Mouse (Mus musculus): ENCODE data around the gene Tusc2. TPM values are rescaled to one million over a fixed set of nuclear protein-coding genes. Genes with fewer than 3 reads are reported as not detected.

Gene Tusc2
- polyA plus RNA-seq, 1 experiment from 2014 or later = 35.9 TPM

- peak within 1 kb of the TSS; percentile 26 for H3K4me3 ChIP-seq
- H3K9me3 ChIP-seq = no peaks in the 10 kb centered on the region
- peak; percentile 66 for ATAC-seq (ENCODE audit: insufficient number of reproducible peaks, insufficient read depth, low FRiP score, low TSS enrichment, low read depth)
- whole genome bisulfite sequencing = 3% methylated on average over 20 of the region's 20 CpGs
- H3K9ac ChIP-seq = peak within 1 kb of the TSS; percentile 54
- peaks cover 53% of the 10 kb centered on the region for H3K4me1 ChIP-seq
- peak within 1 kb of the TSS; percentile 56 for H3K4me2 ChIP-seq
- peaks cover 21% of the 10 kb centered on the region for H3K36me3 ChIP-seq
- H3K27ac ChIP-seq = peak within 1 kb of the TSS; percentile 69
- 0 out of 2 replicates have a peak, but pooled peaks cover 7% of the 10 kb centered on the region for H3K27me3 ChIP-seq
These were observed 16.0 kb upstream of the Tusc2 start, which contains the start of gene Zmynd10 for GRCm38 (mm10) chr9:107547026-107547425. Gene Zmynd10 (plus strand): TSS chr9:107547298.

GRCm38 (mm10) chr9:107547957-107548356 lies 15.1 kb upstream of the Tusc2 start:
- H3K4me1 ChIP-seq = peaks cover 55% of the 10 kb centered on the region
- no peak overlapping the region for H3K4me3 ChIP-seq

GRCm38 (mm10) chr9:107548820-107549219 lies 14.2 kb upstream of the Tusc2 start:
- 0 out of 2 replicates have a peak, but pooled peaks cover 7% of the 10 kb centered on the region for H3K27me3 ChIP-seq
- no peak overlapping the region for H3K4me2 ChIP-seq
- peaks cover 62% of the 10 kb centered on the region for H3K4me1 ChIP-seq
- no peak overlapping the region for H3K9ac ChIP-seq
- no peaks in the 10 kb centered on the region for H3K9me3 ChIP-seq
- no peak overlapping the region for H3K27ac ChIP-seq
- H3K4me3 ChIP-seq = no peak overlapping the region
- H3K36me3 ChIP-seq = peaks cover 17% of the 10 kb centered on the region
- 86% methylated on average over 10 of the region's 10 CpGs for whole genome bisulfite sequencing
- ATAC-seq (ENCODE audit: insufficient number of reproducible peaks, insufficient read depth, low FRiP score, low TSS enrichment, low read depth) = no peak

More at GRCm38 (mm10) chr9:107547957-107548356, 15.1 kb upstream of the Tusc2 start:
- Histone ChIP-seq H3K27ac (no peak overlapping the region), H3K9me3 (no peaks in the 10 kb centered on the region), H3K36me3 (peaks cover 21% of the 10 kb centered on the region), H3K4me2 (peak overlapping the region; percentile 56; the same call in 1 of the 2 replicates), H3K9ac (no peak overlapping the region), H3K27me3 (0 out of 2 replicates have a peak, but pooled peaks cover 7% of the 10 kb centered on the region)
- WGBS = 78% methylated on average over 5 of the region's 5 CpGs
- ATAC-seq (ENCODE audit: insufficient number of reproducible peaks, insufficient read depth, low FRiP score, low TSS enrichment, low read depth) = no peak

GRCm38 (mm10) chr9:107549297-107550074 lies 13.6 kb upstream of the Tusc2 start:
- H3K9me3 ChIP-seq = no peaks in the 10 kb centered on the region
- H3K36me3 ChIP-seq = peaks cover 10% of the 10 kb centered on the region
- H3K4me2 ChIP-seq = no peak overlapping the region
- no peak overlapping the region for H3K4me3 ChIP-seq
- 0 out of 2 replicates have a peak, but pooled peaks cover 7% of the 10 kb centered on the region for H3K27me3 ChIP-seq
- no peak overlapping the region for H3K9ac ChIP-seq
- H3K4me1 ChIP-seq = peaks cover 63% of the 10 kb centered on the region
- 74% methylated on average over 20 of the region's 20 CpGs for WGBS
- ATAC-seq (ENCODE audit: insufficient number of reproducible peaks, insufficient read depth, low FRiP score, low TSS enrichment, low read depth) = no peak
- no peak overlapping the region for H3K27ac ChIP-seq

GRCm38 (mm10) chr9:107550491-107551116 lies 12.5 kb upstream of the Tusc2 start:
- Histone ChIP-seq H3K4me1 (peaks cover 62% of the 10 kb centered on the region), H3K4me3 (peak overlapping the region; percentile 56), H3K9me3 (no peaks in the 10 kb centered on the region), H3K27ac (peak overlapping the region; percentile 73; the same call in 1 of the 2 replicates), H3K4me2 (peak overlapping the region; percentile 96), H3K36me3 (no peaks in the 10 kb centered on the region), H3K9ac (peak overlapping the region; percentile 84), H3K27me3 (0 out of 2 replicates have a peak, but pooled peaks cover 7% of the 10 kb centered on the region)
- ATAC-seq (ENCODE audit: insufficient number of reproducible peaks, insufficient read depth, low FRiP score, low TSS enrichment, low read depth) = no peak
- 28% methylated on average over 23 of the region's 23 CpGs for WGBS

- peaks cover 62% of the 10 kb centered on the region for H3K4me1 ChIP-seq
- WGBS = under 1% methylated on average over 63 of the region's 63 CpGs
- peak within 1 kb of the TSS; percentile 96 for H3K4me2 ChIP-seq
- 0 out of 2 replicates have a peak, but pooled peaks cover 7% of the 10 kb centered on the region for H3K27me3 ChIP-seq
- H3K9me3 ChIP-seq = no peaks in the 10 kb centered on the region
- ATAC-seq (ENCODE audit: insufficient number of reproducible peaks, insufficient read depth, low FRiP score, low TSS enrichment, low read depth) = no peak
- H3K36me3 ChIP-seq = no peaks in the 10 kb centered on the region
- peak within 1 kb of the TSS; percentile 84 for H3K9ac ChIP-seq
- peak within 1 kb of the TSS; percentile 56 for H3K4me3 ChIP-seq
- peak within 1 kb of the TSS; percentile 73 for H3K27ac ChIP-seq
These were observed 11.8 kb upstream of the Tusc2 start, which contains the start of gene Rassf1 for GRCm38 (mm10) chr9:107551117-107551889. Gene Rassf1 (plus strand): TSS chr9:107551555.

- 0 out of 2 replicates have a peak, but pooled peaks cover 7% of the 10 kb centered on the region for H3K27me3 ChIP-seq
- ATAC-seq (ENCODE audit: insufficient number of reproducible peaks, insufficient read depth, low FRiP score, low TSS enrichment, low read depth) = no peak
- peaks cover 4% of the 10 kb centered on the region for H3K36me3 ChIP-seq
- H3K4me1 ChIP-seq = peaks cover 62% of the 10 kb centered on the region
- peak overlapping the region; percentile 73 for H3K27ac ChIP-seq
- H3K4me3 ChIP-seq = peak overlapping the region; percentile 56
- WGBS = 8% methylated on average over 8 of the region's 8 CpGs
- H3K4me2 ChIP-seq = peak overlapping the region; percentile 96
- no peaks in the 10 kb centered on the region for H3K9me3 ChIP-seq
- peak overlapping the region; percentile 84 for H3K9ac ChIP-seq
These were observed 11.1 kb upstream of the Tusc2 start for GRCm38 (mm10) chr9:107551890-107552355.

- H3K4me3 ChIP-seq = peak overlapping the region; percentile 66
- H3K36me3 ChIP-seq = peaks cover 13% of the 10 kb centered on the region
- H3K27ac ChIP-seq = no peak overlapping the region
- no peak for ATAC-seq (ENCODE audit: insufficient number of reproducible peaks, insufficient read depth, low FRiP score, low TSS enrichment, low read depth)
- peak overlapping the region; percentile 78 for H3K9ac ChIP-seq
- peak overlapping the region; percentile 96 for H3K4me2 ChIP-seq
- 79% methylated on average over 5 of the region's 5 CpGs for WGBS
- H3K27me3 ChIP-seq = 0 out of 2 replicates have a peak, but pooled peaks cover 7% of the 10 kb centered on the region
- H3K9me3 ChIP-seq = no peaks in the 10 kb centered on the region
- H3K4me1 ChIP-seq = peaks cover 57% of the 10 kb centered on the region
These were observed 10.2 kb upstream of the Tusc2 start for GRCm38 (mm10) chr9:107552690-107553393.

- Histone ChIP-seq H3K36me3 (peaks cover 22% of the 10 kb centered on the region), H3K9ac (peak overlapping the region; percentile 78), H3K27ac (peak overlapping the region; percentile 95), H3K4me2 (peak overlapping the region; percentile 96), H3K4me1 (peaks cover 57% of the 10 kb centered on the region), H3K27me3 (0 out of 2 replicates have a peak, but pooled peaks cover 7% of the 10 kb centered on the region), H3K9me3 (no peaks in the 10 kb centered on the region), H3K4me3 (peak overlapping the region; percentile 66)
- WGBS = 5% methylated on average over 37 of the region's 37 CpGs
- peak; percentile 45 for ATAC-seq (ENCODE audit: insufficient number of reproducible peaks, insufficient read depth, low FRiP score, low TSS enrichment, low read depth)
These were observed 9.3 kb upstream of the Tusc2 start for GRCm38 (mm10) chr9:107553541-107554318.

GRCm38 (mm10) chr9:107554319-107554825 lies 8.7 kb upstream of the Tusc2 start:
- WGBS = 0% methylated on average over 53 of the region's 53 CpGs
- H3K4me3 ChIP-seq = peak overlapping the region; percentile 66
- peaks cover 57% of the 10 kb centered on the region for H3K4me1 ChIP-seq
- peak overlapping the region; percentile 96 for H3K4me2 ChIP-seq
- H3K9me3 ChIP-seq = no peaks in the 10 kb centered on the region
- peak overlapping the region; percentile 86 for H3K9ac ChIP-seq
- 0 out of 2 replicates have a peak, but pooled peaks cover 7% of the 10 kb centered on the region for H3K27me3 ChIP-seq
- peak; percentile 85 for ATAC-seq (ENCODE audit: insufficient number of reproducible peaks, insufficient read depth, low FRiP score, low TSS enrichment, low read depth)
- peak overlapping the region; percentile 95 for H3K27ac ChIP-seq
- peaks cover 28% of the 10 kb centered on the region for H3K36me3 ChIP-seq
